Mouse (Mus musculus): Measurements from ENCODE around the gene Otop2.

GRCm38 (mm10) chr11:115278176-115278575, 28.8 kb upstream of the Otop2 start:
- TF ChIP-seq GATA1 (IDR thresholded peaks at IDR 0.05; ENCODE audit: borderline replicate concordance, low read length) (no peak), FLI1 (IDR thresholded peaks at IDR 0.05; ENCODE audit: low read length) (no peak)

Measured in megakaryocyte, embryonic 14.5 days (primary cell).